Mouse (Mus musculus): ENCODE measurements around the gene Hoxd11.

The Hoxd11 gene

DNA sequence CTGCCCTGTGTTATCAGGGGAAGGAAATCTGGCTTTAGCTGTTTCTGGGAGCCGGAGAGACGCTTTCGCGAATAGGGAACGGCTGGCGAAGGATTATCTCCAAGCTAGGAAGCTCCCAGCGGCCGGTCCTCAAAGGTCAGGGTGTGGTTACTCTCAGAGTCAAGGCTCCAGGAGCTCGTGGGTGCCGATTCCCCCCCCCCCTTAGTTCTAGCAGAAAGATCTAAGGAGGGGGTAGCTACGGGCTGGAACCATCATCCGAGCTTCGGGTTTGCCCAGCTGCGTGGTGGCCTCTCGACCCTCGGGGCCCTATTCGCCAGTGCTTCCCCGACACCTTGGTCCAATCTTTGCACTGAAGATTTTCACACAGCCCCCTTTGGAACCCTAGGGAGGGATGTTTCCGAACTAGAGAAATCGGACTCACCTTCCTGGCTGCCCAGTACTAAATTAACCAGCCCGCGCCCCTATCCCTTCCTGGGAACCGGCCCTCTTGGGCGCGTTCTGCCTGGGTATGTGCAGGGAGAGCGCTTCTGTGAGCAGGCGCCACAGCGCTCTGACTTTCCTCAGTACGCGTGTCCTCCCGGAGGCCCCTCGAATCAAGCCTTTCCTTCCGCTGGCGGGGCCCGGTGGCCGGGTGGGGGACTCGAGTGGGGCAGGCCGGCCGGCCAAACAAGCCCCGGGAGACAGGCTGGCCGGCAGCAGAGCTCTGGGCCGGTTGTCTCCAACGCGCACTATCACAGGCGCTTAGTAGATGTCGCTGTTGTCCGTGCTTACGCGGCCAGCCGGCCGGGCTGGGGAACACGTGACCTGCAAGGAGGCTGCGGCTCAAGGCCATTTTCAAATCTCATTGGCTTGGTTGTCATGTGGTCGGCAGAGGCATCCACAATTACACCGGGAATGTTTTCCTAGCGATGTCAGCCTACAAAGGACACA is 11.9 kb downstream of the Hoxd11 start, which contains the start of gene Hoxd10:
TSS of gene Hoxd10 (plus strand) at position 903 of the 930 bp plus-strand sequence.
- in situ Hi-C loops (cut with MboI; ENCODE audit: unreplicated experiment in 2 of 2), result loop anchor here (25.0 kb wide), 2 partner anchors 1071 to 1271 kb away; no protein-coding TSS in a partner anchor

DNA sequence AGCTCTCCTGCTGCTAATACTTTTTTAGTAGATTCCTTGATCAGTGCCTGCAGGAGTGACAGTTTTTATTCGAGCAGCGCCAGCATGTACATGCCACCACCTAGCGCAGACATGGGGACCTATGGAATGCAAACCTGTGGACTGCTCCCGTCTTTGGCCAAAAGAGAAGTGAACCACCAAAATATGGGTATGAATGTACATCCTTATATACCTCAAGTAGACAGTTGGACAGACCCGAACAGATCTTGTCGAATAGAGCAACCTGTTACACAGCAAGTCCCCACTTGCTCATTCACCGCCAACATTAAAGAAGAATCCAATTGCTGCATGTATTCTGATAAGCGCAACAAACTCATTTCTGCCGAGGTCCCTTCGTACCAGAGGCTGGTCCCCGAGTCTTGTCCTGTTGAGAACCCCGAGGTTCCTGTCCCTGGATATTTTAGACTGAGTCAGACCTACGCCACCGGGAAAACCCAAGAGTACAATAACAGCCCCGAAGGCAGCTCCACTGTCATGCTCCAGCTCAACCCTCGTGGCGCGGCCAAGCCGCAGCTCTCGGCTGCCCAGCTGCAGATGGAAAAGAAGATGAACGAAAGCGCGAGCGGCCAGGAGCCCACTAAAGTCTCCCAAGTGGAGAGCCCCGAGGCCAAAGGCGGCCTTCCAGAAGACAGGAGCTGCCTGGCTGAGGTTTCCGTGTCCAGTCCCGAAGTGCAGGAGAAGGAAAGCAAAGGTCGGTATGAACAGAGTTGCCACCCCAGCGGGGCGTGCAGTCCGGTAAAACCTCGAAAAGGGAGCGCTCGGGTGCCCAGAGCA is 12.8 kb downstream of the Hoxd11 start:
- in situ Hi-C loops (cut with MboI; ENCODE audit: unreplicated experiment in 2 of 2), result loop anchor here (25.0 kb wide), 2 partner anchors 1070 to 1270 kb away; no protein-coding TSS in a partner anchor

DNA sequence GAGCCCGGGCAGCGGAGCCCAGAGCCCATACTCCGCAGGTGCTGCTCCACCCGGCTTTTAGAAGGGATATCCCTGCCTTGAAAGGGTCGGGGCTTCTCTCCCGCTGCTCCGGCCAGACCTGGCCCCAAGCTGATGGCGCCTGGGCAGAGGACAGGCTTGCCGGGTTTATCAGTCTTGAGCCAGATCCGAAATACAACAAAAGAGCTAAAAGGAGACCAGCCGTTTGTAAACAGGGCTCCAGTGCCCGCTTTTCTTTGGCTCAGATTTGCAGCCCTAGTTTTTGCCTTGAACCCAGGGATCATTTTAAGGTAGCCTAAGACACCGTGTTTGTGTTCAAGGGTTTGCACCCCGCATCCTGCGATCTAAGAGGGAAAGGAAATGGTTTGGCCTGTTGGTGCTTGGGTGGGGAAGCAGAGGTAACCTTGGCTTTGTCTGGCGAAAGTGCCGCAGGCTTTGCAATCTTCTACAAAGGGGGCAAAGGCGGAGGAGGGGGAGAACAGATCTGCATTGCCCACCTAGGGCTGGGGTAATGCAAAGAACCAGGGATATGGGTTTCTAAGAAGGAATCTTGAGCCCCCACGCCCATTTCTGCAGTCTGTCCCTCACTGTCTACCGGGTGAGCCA is 13.6 kb downstream of the Hoxd11 start:
- in situ Hi-C loops (cut with MboI; ENCODE audit: unreplicated experiment in 2 of 2), result loop anchor here (25.0 kb wide), 2 partner anchors 1069 to 1269 kb away; no protein-coding TSS in a partner anchor

- in situ Hi-C loops (cut with MboI; ENCODE audit: unreplicated experiment in 2 of 2), result loop anchor here (25.0 kb wide), 2 partner anchors 1069 to 1269 kb away; no protein-coding TSS in a partner anchor
These were observed 14.1 kb downstream of the Hoxd11 start for GRCm38 (mm10) chr2:74693432-74693827.

GRCm38 (mm10) chr2:74694066-74694465 is 14.7 kb downstream of the Hoxd11 start:
- in situ Hi-C loops (cut with MboI; ENCODE audit: unreplicated experiment in 2 of 2), result loop anchor here (25.0 kb wide), 2 partner anchors 1068 to 1268 kb away; no protein-coding TSS in a partner anchor

DNA sequence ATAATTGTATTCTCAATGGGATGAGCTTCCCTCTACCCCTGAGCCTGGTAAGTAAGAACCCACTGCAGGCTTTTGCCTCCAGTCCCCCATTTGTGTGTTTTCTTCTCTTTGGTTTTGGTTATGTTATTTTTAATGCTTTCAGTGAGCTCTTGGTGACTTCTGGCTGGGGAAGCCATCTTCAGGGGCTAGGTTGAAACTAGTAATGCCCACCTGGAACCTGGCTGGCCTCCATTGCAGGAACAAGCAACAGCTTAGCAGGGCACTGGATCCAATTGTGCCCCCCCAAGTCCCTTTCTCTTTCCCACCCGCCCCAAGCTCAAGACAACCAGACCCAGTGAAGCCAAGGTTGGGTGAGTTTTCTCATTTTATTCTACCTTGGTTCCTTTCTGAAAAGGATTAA is 16.0 kb downstream of the Hoxd11 start:
- in situ Hi-C loops (cut with MboI; ENCODE audit: unreplicated experiment in 2 of 2), result loop anchor here (25.0 kb wide), 2 partner anchors 1067 to 1267 kb away; no protein-coding TSS in a partner anchor

DNA sequence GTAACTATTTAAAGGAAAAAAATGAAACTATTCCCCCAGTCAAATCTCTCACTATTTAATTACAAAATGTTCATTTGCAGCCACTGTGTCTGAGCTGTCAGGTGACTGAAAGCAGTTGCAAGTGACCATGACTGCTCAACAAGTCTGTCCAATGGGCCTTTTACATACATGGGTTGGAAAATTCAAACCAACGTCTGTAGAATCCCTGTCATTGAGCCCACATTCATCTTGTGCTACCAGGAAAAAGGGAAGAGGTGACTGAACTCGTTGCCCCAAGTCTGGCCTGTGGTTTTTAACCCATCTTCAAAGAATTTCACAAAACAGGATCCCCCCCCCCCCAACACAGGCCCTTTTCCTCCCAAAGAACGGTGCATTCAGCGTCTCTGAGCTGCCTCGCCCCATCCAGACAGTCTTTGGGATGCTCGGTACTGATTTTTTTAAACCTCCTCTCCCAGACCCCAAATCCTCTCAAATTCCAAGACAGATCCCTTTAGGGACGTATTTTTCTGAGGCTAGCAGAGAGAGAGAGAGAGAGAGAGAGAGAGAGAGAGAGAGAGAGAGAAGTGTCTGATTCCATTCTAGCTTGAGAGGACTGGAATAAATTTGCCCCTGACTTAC is 16.6 kb downstream of the Hoxd11 start:
- in situ Hi-C loops (cut with MboI; ENCODE audit: unreplicated experiment in 2 of 2), result loop anchor here (25.0 kb wide), 2 partner anchors 1066 to 1266 kb away; no protein-coding TSS in a partner anchor

- in situ Hi-C loops (cut with MboI; ENCODE audit: unreplicated experiment in 2 of 2), result loop anchor here (25.0 kb wide), 2 partner anchors 1066 to 1266 kb away; no protein-coding TSS in a partner anchor
These were observed 17.3 kb downstream of the Hoxd11 start for GRCm38 (mm10) chr2:74696442-74697335.

- in situ Hi-C loops (cut with MboI; ENCODE audit: unreplicated experiment in 2 of 2), result loop anchor here (25.0 kb wide), 2 partner anchors 1065 to 1265 kb away; no protein-coding TSS in a partner anchor
These were observed 18.3 kb downstream of the Hoxd11 start, which contains the start of gene Hoxd9 for GRCm38 (mm10) chr2:74697567-74698121. Hoxd9 (plus strand) TSS chr2:74697727.

DNA sequence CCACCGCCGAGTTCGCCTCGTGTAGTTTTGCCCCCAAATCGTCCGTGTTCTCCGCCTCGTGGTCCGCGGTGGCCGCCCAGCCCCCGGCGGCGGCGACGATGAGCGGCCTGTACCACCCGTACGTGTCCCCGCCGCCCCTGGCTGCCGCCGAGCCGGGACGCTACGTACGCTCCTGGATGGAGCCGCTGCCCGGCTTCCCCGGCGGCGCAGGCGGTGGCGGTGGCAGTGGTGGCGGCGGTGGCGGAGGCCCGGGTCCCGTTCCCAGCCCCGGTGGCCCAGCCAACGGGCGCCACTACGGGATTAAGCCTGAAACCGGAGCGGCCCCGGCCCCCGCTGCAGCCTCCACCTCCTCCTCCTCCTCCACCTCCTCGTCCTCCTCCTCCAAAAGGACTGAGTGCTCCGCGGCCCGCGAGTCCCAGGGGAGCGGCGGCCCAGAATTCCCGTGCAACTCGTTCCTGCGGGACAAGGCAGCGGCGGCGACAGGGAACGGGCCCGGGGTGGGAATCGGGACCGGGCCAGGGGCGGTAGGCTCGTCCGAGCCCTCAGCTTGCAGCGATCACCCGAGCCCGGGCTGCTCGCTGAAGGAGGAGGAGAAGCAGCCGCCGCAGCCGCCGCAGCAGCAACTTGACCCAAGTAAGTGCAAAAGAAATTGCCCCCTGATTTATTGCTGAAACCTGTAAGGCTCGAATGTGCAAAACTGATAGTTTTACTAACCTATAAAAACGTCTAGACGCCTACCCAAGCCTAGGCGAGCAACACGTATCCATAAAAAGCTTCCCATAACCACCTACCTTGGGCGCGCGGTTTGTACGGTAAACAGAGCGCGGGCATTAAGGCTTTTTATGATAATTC is 19.1 kb downstream of the Hoxd11 start:
- in situ Hi-C loops (cut with MboI; ENCODE audit: unreplicated experiment in 2 of 2), result loop anchor here (25.0 kb wide), 2 partner anchors 1064 to 1264 kb away; no protein-coding TSS in a partner anchor

GRCm38 (mm10) chr2:74699053-74699430 is 19.7 kb downstream of the Hoxd11 start:
- in situ Hi-C loops (cut with MboI; ENCODE audit: unreplicated experiment in 2 of 2), result loop anchor here (25.0 kb wide), 2 partner anchors 1063 to 1263 kb away; no protein-coding TSS in a partner anchor

GRCm38 (mm10) chr2:74699664-74700545 is 20.5 kb downstream of the Hoxd11 start:
- in situ Hi-C loops (cut with MboI; ENCODE audit: unreplicated experiment in 2 of 2), result loop anchor here (5.0 to 25.0 kb wide), 9 partner anchors 362 to 1262 kb away; no protein-coding TSS in a partner anchor

DNA sequence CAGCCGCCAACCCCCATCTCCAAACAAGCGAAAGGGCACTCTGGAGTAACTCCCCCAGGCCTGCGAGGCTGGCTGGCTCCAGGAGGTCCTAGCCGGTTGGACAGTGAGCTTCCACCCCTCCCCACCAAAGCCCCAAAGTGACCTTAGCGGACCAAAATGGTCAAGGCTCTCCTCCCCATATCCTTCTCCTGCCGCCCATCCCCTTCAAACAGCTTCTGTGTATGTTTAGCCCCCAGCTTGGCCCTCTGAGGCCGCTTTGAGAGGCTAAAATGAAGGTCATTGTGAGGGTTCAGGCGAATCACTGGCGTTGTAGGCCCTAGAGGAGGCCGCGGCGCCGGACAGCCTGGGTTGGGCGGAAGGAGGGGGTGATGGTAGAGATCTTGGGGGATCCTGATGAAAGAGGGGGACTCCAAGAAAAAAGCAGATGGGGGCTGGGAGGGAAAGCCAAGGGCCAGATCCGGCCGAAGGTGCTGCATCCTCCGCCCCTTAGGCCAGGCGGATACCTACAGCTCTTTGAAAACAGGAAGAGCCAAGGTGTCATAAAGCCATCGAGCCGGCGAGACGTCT is 21.3 kb downstream of the Hoxd11 start:
- in situ Hi-C loops (cut with MboI; ENCODE audit: unreplicated experiment in 2 of 2), result loop anchor here (5.0 to 25.0 kb wide), 8 partner anchors 362 to 1262 kb away; no protein-coding TSS in a partner anchor

DNA sequence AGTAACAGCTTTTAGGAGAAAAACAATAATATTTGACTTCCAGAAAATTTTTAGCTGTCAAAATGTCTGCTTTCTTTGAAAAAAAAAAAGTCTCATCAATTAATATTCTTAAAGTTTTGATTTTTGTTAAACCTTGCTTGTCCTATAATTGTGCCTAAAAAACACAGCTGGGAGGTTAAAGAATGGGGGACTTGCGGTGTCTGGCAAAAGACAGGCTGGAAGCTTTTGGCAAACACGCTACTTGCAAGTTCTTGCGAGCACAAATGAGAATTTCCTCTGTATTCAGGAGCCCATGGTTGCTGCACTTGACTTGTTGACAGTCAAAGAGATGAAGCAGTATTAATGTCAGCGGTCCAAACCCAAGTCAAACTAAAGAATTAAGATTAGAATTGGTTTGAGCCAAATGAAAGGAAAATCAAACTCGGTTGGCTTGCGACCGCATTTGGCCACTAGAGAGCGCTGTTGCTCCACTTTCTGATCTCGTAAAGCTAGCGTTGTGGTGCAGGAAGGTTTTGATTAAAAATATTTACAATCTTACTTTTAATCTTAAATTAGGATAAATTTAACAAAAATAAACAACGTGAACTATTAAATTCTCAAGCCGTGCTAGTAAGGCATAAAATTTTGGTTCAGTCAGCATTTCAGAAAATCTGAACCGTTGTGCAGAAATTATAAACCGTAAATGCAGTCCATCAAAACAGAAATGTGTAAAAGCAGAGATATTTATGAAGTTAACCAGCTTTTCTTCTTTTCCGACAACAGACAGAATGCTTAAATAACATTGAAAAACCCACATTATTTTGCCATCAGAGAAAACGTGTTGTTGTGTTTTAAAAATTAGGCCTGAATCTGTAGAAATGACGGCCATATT is 22.8 kb downstream of the Hoxd11 start:
- in situ Hi-C loops (cut with MboI; ENCODE audit: unreplicated experiment in 2 of 2), result loop anchor here (5.0 to 25.0 kb wide), 8 partner anchors 360 to 1260 kb away; no protein-coding TSS in a partner anchor

DNA sequence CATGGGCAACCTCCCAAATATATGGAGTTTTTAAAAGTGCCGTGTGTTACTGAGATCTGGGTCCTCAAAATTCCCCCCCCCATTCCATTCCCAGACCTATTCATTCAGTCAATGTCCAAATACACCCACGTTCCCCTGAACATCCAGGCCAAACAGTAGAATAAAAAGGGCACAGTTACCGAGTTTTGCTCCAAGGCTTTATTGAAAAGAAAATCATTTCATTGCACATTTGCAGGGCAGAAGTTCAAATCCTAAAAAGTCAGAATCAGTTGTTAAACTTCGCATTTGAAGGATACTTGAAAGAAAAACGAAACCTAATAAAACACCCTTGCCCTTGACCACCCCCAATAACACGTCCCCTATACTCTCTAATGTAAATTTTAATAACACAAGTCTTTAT is 23.5 kb downstream of the Hoxd11 start:
- in situ Hi-C loops (cut with MboI; ENCODE audit: unreplicated experiment in 2 of 2), result loop anchor here (5.0 to 25.0 kb wide), 8 partner anchors 359 to 1259 kb away; no protein-coding TSS in a partner anchor
